Mouse (Mus musculus): Measurements from ENCODE around the gene Arnt2. TPM values are rescaled to one million over a fixed set of nuclear protein-coding genes. Genes with fewer than 3 reads are reported as not detected.

Arnt2 gene
- total and polyA plus RNA-seq, 3 experiments, result 0.03 to 0.27 (median 0.17) TPM

- Histone ChIP-seq H3K9me3 (replicated peaks; ENCODE audit: low read length) (no peaks in the 10 kb centered on the region), H3K27me3 (replicated peaks) (no peaks in the 10 kb centered on the region), H3K4me3 (replicated peaks in 1 of 3; ENCODE audit: low read depth in 2 of 3, low read length in 2 of 3, poor library complexity in 1 of 3) (no peak overlapping the region), H3K4me1 (ENCODE audit: control insufficient read depth in 1 of 2, insufficient read depth in 2 of 2) (peaks cover 3 to 16% of the 10 kb centered on the region in 2 experiments; a peak in 3 of 4 replicates), H3K27ac (ENCODE audit: insufficient read depth, low read depth) (no peak overlapping the region), H3K36me3 (replicated peaks in 1 of 2; ENCODE audit: control insufficient read depth in 1 of 2, insufficient read depth in 1 of 2, low read length in 1 of 2) (no peaks in the 10 kb centered on the region), H3K79me2 (replicated peaks; ENCODE audit: control insufficient read depth, extremely low read depth, insufficient read depth, poor library complexity, severe bottlenecking) (no peaks in the 10 kb centered on the region), H3K9ac (ENCODE audit: insufficient read depth, low read depth) (no peak overlapping the region), H3K4me2 (ENCODE audit: insufficient read depth, low read depth, poor library complexity, severe bottlenecking) (no peak overlapping the region)
- dilution Hi-C loops (cut with MboI; ENCODE audit: extremely low pct_ligation_motif_present, extremely low pct_unique_long_range_greater_than_20kb, low sequenced_read_pairs), result no loop called here
- in situ Hi-C loops (cut with MboI; ENCODE audit: low pct_ligation_motif_present, low pct_unique_long_range_greater_than_20kb, low sequenced_read_pairs), result loop anchor here (5.0 kb wide), 1 partner anchor 67 kb away; no protein-coding TSS in a partner anchor
- no peak for TF ChIP-seq UBTF (IDR thresholded peaks at IDR 0.05; ENCODE audit: low read depth, low read length)
- TF ChIP-seq BHLHE40 (IDR thresholded peaks at IDR 0.05; ENCODE audit: low read depth, low read length), result no peak
- TF ChIP-seq RAD21 (IDR thresholded peaks at IDR 0.05; ENCODE audit: low read depth, low read length), result no peak
- TF ChIP-seq ETS1 (conservative IDR thresholded peaks at IDR 0.05; ENCODE audit: low read depth, low read length), result no peak
- no peak for TF ChIP-seq MYC (IDR thresholded peaks at IDR 0.05; ENCODE audit: low read depth, low read length)
- no peak for TF ChIP-seq CHD2 (IDR thresholded peaks at IDR 0.05; ENCODE audit: low read length)
- no peak for TF ChIP-seq USF2 (conservative IDR thresholded peaks at IDR 0.05; ENCODE audit: low read depth, low read length)
- TF ChIP-seq RCOR1 (conservative IDR thresholded peaks at IDR 0.05; ENCODE audit: low read depth, low read length), result no peak
- TF ChIP-seq POLR2AphosphoS2 (IDR thresholded peaks at IDR 0.05; ENCODE audit: low read depth, low read length), result no peak
- DNase-seq (ENCODE audit: extremely low read depth), result no peak
Observed at GRCm38 (mm10) chr7:84354890-84355289, 55.1 kb downstream of the Arnt2 start.

DNA sequence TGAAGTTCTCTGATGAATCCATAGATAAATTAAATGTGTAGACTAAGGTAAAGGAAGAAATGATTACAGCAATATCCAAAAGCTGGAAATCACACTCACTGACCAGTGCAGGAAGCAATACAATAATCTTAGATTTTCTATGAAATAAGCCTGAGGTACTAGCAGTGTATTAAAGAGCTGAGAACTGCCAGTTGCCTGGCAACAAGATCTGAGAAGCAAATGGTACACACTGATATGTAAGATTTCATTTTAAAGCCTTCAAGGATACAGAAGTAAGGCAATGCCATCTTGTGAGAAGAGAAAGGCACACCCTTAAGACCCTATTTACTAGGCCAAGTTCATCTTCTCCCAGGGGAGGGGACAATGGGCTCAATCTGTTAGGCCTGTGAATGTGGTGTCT is 59.4 kb downstream of the Arnt2 start:
- dilution Hi-C loops (cut with MboI; ENCODE audit: extremely low pct_ligation_motif_present, extremely low pct_unique_long_range_greater_than_20kb, low sequenced_read_pairs), result no loop called here

More for the DNA sequence above, 59.4 kb downstream of the Arnt2 start:
- in situ Hi-C loops (cut with MboI; ENCODE audit: low pct_ligation_motif_present, low pct_unique_long_range_greater_than_20kb, low sequenced_read_pairs), result no loop called here
- Histone ChIP-seq H3K27ac (ENCODE audit: insufficient read depth, low read depth) (no peak overlapping the region), H3K79me2 (replicated peaks; ENCODE audit: control insufficient read depth, extremely low read depth, insufficient read depth, poor library complexity, severe bottlenecking) (no peaks in the 10 kb centered on the region), H3K27me3 (replicated peaks) (no peaks in the 10 kb centered on the region), H3K4me1 (ENCODE audit: control insufficient read depth in 1 of 2, insufficient read depth in 2 of 2) (peaks cover 0 to 3% of the 10 kb centered on the region in 2 experiments; a peak in 2 of 4 replicates), H3K36me3 (replicated peaks in 1 of 2; ENCODE audit: control insufficient read depth in 1 of 2, insufficient read depth in 1 of 2, low read length in 1 of 2) (no peaks in the 10 kb centered on the region), H3K9ac (ENCODE audit: insufficient read depth, low read depth) (no peak overlapping the region), H3K4me2 (ENCODE audit: insufficient read depth, low read depth, poor library complexity, severe bottlenecking) (no peak overlapping the region), H3K9me3 (replicated peaks; ENCODE audit: low read length) (no peaks in the 10 kb centered on the region), H3K4me3 (replicated peaks in 1 of 3; ENCODE audit: low read depth in 2 of 3, low read length in 2 of 3, poor library complexity in 1 of 3) (no peak overlapping the region)
- TF ChIP-seq MEF2A (IDR thresholded peaks at IDR 0.05; ENCODE audit: borderline replicate concordance, low read depth, low read length), result no peak
- no peak for TF ChIP-seq CTCF (conservative IDR thresholded peaks at IDR 0.05 in 1 of 2, IDR thresholded peaks at IDR 0.05 in 1 of 2; ENCODE audit: low read depth in 2 of 2, low read length in 2 of 2)
- TF ChIP-seq ZNF384 (IDR thresholded peaks at IDR 0.05; ENCODE audit: low read depth, low read length), result no peak
- no peak for TF ChIP-seq GABPA (IDR thresholded peaks at IDR 0.05; ENCODE audit: insufficient replicate concordance, low read depth, low read length)
- no peak for TF ChIP-seq TBP (conservative IDR thresholded peaks at IDR 0.05; ENCODE audit: low read depth, low read length)
- TF ChIP-seq ZMIZ1 (IDR thresholded peaks at IDR 0.05; ENCODE audit: low read depth, low read length), result no peak
- TF ChIP-seq RCOR1 (conservative IDR thresholded peaks at IDR 0.05; ENCODE audit: low read depth, low read length), result no peak
- no peak for TF ChIP-seq ZKSCAN1 (IDR thresholded peaks at IDR 0.05; ENCODE audit: borderline replicate concordance, low read depth, low read length)
- no peak for TF ChIP-seq NELFE (IDR thresholded peaks at IDR 0.05; ENCODE audit: low read depth, low read length)
- no peak for TF ChIP-seq MAX (IDR thresholded peaks at IDR 0.05; ENCODE audit: low read length)
- no peak for TF ChIP-seq SMC3 (IDR thresholded peaks at IDR 0.05; ENCODE audit: low read depth, low read length)
- TF ChIP-seq UBTF (IDR thresholded peaks at IDR 0.05; ENCODE audit: low read depth, low read length), result no peak
- TF ChIP-seq MYC (IDR thresholded peaks at IDR 0.05; ENCODE audit: low read depth, low read length), result no peak
- TF ChIP-seq E2F4 (IDR thresholded peaks at IDR 0.05; ENCODE audit: insufficient replicate concordance, low read depth, low read length), result no peak
- no peak for TF ChIP-seq POLR2A (IDR thresholded peaks at IDR 0.05; ENCODE audit: low read depth, low read length)
- no peak for TF ChIP-seq SIN3A (IDR thresholded peaks at IDR 0.05; ENCODE audit: low read length)
- TF ChIP-seq BHLHE40 (IDR thresholded peaks at IDR 0.05; ENCODE audit: low read depth, low read length), result no peak
- DNase-seq (ENCODE audit: extremely low read depth), result no peak
